Mouse (Mus musculus) 416B (cell line): ENCODE measurements around the gene Ect2.
A peak's percentile ranks its signal among the peaks of the same experiment; 100 is the strongest.

ENCODE experiments used
- DNase-seq: peaks from one replicate; pipeline ENCODE4 v3.0.0; 2011; ENCODE audit warnings: low read depth

Gene Ect2

GRCm38 (mm10) chr3:27156594-27156949 lies 2.9 kb upstream of the Ect2 start:
- DNase-seq: no peak

DNA sequence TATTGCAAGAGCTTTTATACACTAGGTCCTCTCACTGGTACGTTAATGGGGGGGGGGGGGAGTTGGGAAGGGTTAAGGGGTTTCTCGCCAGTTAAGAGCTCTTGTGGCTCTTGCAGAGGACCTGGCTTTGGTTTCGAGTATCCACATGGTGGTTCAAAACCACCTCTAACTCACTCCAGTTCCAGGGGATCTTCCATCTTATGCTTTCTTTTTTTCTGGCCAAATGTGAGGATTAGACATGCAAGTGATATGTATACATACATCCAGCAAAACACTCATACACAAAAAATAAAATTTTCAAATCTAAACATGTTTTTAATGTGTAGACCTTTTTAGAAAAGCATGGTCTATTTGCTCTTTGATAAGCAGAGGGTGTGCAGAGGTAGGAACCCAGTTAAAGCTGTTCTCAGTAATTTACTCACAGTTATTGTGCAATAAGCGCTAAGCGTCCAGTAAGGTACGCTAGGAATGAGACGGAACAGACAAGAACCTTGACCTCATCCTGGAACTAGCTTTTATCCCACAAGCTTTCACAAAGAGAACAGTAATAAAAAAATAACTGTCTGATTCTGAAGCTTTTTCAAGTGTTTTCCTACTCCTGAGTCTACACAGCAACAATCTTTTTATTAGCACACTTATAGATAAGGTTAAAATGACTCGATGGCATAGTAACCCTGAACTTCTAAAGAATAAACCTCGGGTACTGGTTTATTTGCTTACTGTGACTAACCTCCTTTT lies 2.3 kb upstream of the Ect2 start:
- DNase-seq: peak; percentile 39

- DNase-seq: peak; percentile 67
Observed at GRCm38 (mm10) chr3:27155051-27155855, 1.6 kb upstream of the Ect2 start.

- no peak for DNase-seq
Observed at GRCm38 (mm10) chr3:27154280-27154679, 602 bp upstream of the Ect2 start.

DNA sequence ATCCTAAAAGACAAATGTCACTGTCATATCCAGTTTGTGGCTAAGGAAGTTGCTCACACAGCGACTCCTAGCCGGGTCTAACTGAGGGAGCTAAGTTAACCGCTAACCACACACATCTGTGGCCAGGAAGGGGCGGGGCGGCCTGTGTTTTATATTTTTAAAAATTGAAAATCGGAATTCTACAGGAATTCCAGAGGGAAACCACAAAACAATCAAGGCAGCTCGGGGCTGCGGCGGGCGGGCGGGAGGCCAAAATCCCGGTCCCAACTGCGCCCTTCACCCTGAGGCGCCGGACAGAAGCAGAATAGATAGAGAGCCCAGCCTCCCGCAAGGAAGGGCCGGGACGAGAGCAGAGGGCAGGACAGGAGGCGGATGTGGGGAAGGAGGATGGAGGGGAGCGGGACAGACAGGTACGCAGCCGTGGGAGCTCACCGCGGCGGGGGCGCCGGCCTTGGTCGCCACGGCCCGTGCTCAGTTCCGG lies 447 bp downstream of the Ect2 start:
- DNase-seq: peak; percentile 92

- no peak for DNase-seq
Observed at GRCm38 (mm10) chr3:27145733-27146132, 7.9 kb downstream of the Ect2 start.

DNA sequence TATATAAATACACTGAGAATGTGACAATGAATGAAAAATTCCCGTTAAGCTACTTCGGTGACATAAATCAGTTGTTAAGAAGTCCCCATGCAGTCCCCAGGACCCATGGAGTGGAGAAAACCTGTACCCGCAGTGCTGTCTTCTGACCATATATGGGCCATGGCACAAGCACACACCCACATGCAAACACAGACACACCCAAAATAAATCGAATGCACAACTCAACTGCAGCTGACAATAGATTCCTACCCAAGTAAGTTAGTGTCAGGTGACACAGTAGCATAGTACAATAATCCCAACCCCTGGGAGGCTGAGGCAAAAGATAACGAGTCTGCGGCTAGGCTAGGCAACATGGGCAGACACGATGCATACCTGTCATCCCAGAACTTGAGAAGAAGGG lies 10.1 kb downstream of the Ect2 start:
- DNase-seq: no peak

DNA sequence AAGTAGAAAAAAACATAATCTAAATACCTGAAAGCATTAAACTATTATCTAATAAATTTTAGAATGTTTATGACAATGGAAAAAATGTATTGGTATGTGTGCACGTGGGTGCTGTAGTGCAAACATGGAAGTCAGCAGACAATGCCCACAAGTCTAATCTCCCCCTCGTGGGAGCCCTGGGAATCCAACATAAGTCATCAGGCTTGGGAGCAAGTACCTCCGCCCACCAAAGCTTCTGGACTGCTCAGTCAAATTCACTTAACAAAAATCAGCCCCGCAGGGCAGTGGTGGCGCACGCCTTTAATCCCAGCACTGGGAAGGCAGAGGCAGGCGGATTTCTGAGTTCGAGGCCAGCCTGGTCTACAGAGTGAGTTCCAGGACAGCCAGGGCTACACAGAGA lies 13.6 kb downstream of the Ect2 start:
- no peak for DNase-seq

DNA sequence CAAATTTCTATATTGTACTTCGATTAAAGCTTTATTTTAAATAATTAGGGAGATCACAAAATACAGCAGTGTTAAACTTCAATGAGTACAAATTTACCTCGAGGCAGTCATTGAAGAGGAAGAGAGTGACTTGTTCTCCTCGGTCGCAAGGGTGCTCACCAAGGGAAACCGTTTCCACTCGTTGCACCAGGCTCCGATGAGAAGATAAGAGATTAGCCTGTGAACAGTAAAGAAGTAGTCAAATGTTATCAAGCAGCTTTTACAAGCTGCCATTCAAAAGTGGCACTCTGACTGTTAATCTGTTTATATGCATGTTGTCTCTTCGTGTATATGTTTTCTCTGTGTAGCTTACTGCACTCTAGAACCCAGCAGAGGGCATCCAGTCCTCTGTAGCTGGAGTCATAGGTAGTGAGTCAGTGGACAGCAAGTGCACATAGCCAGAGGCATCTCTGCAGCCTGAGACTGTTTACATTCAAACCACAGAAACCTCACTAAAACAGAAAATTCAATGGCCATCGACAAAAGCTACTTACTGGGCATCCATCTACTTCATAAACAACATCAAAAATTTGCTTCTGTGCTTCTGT lies 31.7 kb downstream of the Ect2 start:
- DNase-seq: peak; percentile 88

DNA sequence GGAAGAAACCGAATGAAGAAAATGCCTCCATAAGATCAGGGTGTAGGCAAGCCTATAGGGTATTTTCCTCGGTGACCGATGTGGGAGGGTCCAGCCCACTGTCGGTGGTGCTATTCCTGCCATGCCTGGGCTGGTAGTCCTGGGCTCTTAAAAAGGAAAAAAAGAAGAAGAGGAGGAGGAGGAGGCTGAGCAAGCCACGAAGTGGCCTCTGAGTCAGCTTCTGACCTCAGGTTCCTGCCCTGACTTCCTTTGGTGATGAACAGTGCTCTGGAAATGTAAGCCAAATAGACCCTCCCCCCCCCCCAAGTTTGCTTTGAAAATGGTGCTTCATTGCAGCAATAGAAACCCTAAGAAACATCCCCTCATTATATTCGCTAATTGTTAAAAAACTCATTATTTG lies 32.7 kb downstream of the Ect2 start:
- DNase-seq: peak; percentile 90

- DNase-seq: peak; percentile 55
Observed at GRCm38 (mm10) chr3:27118227-27118626, 35.5 kb downstream of the Ect2 start.

DNA sequence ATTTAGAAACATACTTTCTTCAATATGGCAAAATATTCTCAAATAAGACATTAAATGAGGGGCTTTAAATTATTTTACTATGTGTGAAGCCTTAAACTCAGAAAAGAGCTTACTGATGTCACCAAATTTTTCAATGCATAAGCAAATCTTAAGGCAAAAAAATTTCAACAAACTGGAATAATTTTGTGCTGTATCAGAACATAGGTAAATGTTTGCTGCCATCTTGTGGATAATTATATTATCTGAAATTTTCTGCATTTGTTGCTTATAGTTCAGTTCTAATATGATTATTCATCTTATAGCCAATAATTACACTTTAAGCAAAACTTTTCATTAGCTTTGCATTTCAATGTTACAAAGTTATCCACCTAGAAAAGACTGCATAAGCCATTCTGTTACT lies 42.8 kb downstream of the Ect2 start:
- peak; percentile 61 for DNase-seq

DNA sequence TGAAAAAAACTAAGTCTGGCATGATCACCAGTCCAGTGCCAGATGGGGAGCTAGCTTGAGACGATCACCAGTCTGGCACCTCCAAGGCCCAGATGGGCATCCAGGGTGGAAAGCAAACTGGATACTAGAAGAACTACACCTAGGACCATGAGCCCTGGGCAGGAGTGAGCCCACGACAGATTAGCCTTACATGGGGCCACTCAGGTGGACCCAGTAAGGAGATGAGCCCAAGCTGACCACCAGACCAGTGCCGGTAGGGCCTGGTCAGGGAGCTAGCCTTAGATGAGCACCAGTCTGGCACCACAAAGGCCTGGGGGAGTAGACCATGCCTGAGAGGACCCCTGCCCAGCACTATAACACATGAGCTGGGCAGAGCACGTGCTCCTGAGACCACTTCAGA lies 44.6 kb downstream of the Ect2 start:
- DNase-seq: no peak

DNA sequence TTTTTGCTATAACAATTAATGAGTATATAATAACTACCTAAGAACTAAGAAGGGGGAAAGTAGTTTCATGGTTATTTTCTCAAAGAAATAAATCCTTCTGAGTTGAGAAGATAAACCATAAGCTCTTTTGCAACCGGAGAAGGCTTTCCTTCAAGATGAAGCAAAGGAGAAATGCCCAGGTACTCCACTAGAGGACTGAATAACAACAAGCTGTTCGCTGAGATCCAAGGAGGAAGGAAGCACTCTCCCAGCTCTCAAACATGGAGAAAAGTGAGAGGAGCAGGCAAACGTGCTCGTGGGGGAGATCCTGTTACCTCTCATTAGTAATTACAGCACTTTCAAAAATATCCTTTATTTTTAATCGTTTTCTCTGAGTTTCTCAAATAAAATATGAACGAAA lies 46.5 kb downstream of the Ect2 start:
- no peak for DNase-seq

DNA sequence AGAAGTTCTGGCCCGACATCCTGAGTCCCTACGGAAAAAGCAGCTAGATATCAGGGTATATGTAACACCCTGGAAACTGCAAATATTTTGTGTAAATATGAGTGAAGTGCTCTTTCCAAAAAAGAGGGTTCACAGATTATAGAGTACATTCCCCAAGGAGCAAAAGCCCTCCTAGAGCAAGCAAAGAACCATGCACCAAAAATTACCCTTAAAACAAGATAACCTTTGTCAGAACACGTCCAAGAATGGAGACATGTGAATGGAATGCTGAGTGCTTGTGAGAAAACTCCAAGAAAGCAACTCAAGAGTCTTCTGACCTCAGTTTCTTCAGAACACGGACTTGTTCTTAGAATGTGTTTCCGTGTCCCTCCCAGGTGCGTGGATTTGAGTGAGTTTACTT lies 50.7 kb downstream of the Ect2 start:
- DNase-seq: no peak

GRCm38 (mm10) chr3:27098633-27099032 lies 55.0 kb downstream of the Ect2 start:
- DNase-seq: no peak

DNA sequence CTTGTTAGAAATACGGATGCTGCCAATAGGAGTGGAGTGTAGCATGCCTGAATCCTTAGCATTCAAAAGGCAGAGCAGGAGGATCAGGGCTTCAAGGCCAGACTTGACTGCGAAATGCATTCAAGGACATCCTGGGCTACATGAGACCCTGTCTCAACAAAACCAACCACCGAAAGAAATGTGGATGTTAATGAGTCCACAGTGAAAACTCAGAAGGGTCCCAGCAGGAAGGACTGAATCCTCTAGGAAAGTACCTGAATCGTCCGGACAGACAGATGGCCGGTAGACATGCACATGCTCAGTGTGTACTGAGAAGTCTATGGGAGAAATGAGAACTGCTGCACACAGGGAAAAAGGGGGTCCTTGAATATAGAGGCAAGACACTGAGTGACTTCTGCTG lies 67.5 kb downstream of the Ect2 start:
- no peak for DNase-seq

GRCm38 (mm10) chr3:27081229-27082060 lies 72.2 kb downstream of the Ect2 start:
- DNase-seq: no peak

DNA sequence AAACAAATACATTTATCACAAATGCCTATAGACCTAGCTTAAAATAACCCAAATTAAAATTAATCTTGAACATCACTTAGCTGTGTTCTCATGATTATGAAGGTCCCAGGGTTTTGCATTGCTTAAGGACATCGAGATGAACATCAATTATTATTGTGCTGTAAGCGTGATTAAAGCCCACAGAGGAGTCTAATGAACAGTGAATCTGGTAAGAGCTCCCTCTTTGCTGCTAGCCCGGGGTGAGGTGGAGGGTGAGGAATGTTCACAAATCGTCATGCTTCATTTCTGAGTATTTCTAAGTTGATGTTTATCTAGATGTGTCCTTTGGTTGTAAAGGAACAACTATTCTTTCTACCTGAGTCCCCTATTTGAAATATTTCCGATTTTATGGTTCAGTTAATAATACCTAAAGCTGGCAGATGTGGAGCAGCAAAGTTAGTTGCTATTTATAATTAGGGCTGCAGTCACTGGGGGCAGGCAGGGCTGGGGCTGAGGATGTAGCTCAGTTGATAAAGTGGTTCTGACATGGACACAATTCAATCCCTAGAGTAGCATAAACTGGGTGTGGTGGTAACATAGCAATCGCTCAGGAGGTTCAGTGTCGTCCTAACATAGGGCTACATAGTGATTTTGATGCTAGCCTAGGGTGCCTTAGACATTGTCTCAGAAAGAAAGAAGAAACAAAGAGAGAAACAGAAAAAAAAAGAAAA lies 73.5 kb downstream of the Ect2 start:
- DNase-seq: no peak

DNA sequence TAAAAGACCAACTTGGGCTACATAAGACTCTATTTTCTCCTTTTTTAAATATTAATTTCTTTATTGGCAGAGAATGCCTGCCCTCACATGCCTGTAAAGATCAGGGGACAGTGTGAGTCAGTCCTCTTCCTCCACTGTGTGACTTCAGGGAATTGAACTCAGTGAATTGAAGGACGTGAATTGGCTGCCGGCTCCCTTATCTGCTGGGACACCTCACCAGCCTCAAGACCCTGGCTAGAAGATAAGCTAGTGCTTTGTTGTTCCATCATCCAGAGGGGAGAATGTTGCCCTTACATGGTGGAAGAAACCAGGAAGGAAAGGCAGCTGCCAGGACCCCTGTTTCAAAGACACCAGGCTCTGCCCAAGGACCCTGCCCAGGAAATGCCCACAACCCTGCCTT lies 79.8 kb downstream of the Ect2 start:
- no peak for DNase-seq

DNA sequence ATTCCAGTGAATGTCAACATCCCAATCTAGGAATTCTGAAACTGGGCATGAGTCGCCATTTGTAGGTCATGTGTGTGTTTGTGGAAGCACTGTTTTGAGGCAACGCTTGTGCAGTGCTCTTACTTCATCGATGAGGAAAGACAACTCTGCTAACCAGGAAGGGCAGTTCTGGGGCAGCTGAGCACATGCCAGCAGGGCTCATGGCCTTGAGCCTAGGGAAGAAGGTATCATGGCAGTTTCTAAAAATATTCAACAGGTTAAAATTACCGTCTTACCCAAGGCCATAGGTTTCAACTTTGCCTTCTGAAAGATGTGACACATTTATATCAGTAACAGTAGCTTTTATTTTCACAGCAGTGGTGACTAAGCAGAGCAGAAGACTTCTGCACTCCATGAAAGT lies 82.0 kb downstream of the Ect2 start:
- DNase-seq: no peak

DNA sequence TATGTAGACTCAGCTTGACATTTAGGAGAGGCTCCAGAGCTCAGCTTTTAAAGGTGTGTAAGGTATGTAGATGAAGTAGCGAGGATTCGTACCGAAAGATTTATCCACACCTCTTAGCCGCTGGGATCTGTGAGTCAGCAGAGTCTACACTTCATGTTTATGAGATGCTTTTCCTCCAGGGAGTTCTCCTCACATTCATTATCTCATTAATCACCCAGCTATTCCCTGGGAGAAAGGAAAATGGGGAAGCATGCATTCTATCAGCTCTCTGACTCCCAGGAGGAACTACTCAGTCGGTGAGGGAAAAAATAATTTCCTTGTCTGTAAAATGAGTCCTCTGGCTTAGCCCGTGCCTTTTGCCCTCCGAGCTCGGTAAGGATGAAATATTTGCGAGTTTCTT lies 83.3 kb downstream of the Ect2 start:
- DNase-seq: no peak
